Mouse (Mus musculus) neural tube, embryonic 14.5 days (tissue): ENCODE results near the gene Ndufs8. TPM values are rescaled to one million over a fixed set of nuclear protein-coding genes. Genes with fewer than 3 reads are reported as not detected.
"Not testable (repeated sequence)": the region's sequence is repeated elsewhere in the genome, so short reads cannot be mapped to it uniquely, and the experiment has no call there.

ENCODE experiments used
- ATAC-seq: fragments of 200-750 bp; cut with Nextera tagmentation; 2 replicates; pipeline ENCODE4 v1.8.0; 2017; ENCODE audit warnings: low read depth, mild to moderate bottlenecking, moderate TSS enrichment, moderate library complexity
- H3K27ac ChIP-seq: fragments of 300-500 bp; sonication (generic); 2 replicates; pipeline ENCODE4 v1.5.1; 2014; ENCODE audit warnings: low read depth, mild to moderate bottlenecking, control low read depth, low read length, moderate library complexity, mixed read lengths
- H3K27me3 ChIP-seq: fragments of 300-500 bp; sonication (generic); 2 replicates; pipeline ENCODE4 v1.6.1; 2014; ENCODE audit warnings: low read length; ENCODE audit not compliant: control insufficient read depth, insufficient read depth
- H3K36me3 ChIP-seq: fragments of 300-500 bp; sonication (generic); 2 replicates; pipeline ENCODE4 v1.6.1; 2014; ENCODE audit warnings: low read length, mixed read lengths; ENCODE audit not compliant: control insufficient read depth, insufficient read depth
- H3K4me1 ChIP-seq: fragments of 300-500 bp; sonication (generic); 2 replicates; pipeline ENCODE4 v1.6.1; 2014; ENCODE audit warnings: low read length; ENCODE audit not compliant: control insufficient read depth, insufficient read depth
- H3K4me2 ChIP-seq: fragments of 300-500 bp; sonication (generic); 2 replicates; pipeline ENCODE4 v1.6.1; 2014; ENCODE audit warnings: mild to moderate bottlenecking, low read depth, low read length, control low read depth
- H3K4me3 ChIP-seq: fragments of 300-500 bp; sonication (generic); 2 replicates; pipeline ENCODE4 v1.5.1; 2014; ENCODE audit warnings: low read depth, low read length, control low read depth, mixed read lengths
- H3K9ac ChIP-seq: fragments of 300-500 bp; sonication (generic); replicated peaks from 2 replicates; pipeline ENCODE4 v1.6.1; 2014; ENCODE audit warnings: low read depth, mild to moderate bottlenecking, control low read depth, low read length, mixed read lengths
- H3K9me3 ChIP-seq: fragments of 300-500 bp; sonication (generic); 2 replicates; pipeline ENCODE4 v1.6.1; 2016; ENCODE audit warnings: low read length; ENCODE audit not compliant: control insufficient read depth
- WGBS: fragments of 180-500 bp; shearing (Covaris S2); extraction: QIAGEN DNeasy Blood & Tissue Kit; methylation state at CpG from one replicate; pipeline ENCODE4 v1.1.7; 2014; 5-methylcytosine and 5-hydroxymethylcytosine counted together
- polyA plus RNA-seq: library from polyadenylated mRNA; unstranded; fragments of >200 nt; fragmentation: Nextera tagmentation; extraction: Ambion mirVana; gene quantifications from 2 replicates; pipeline ENCODE4 v1.2.1, GENCODE M21; 2014

The Ndufs8 gene
- 316 and 358 TPM in 2 replicates for polyA plus RNA-seq

GRCm38 (mm10) chr19:3912337-3913204 is at the start of gene Ndufs8:
TSS of gene Ndufs8 (minus strand) at chr19:3912774.
- peak; percentile 99 for ATAC-seq

GRCm38 (mm10) chr19:3961805-3962204 is 49.2 kb upstream of the Ndufs8 start:
- not testable (repeated sequence) for H3K4me2 ChIP-seq, H3K27ac ChIP-seq, H3K4me3 ChIP-seq, H3K9ac ChIP-seq, ATAC-seq, H3K9me3 ChIP-seq, H3K4me1 ChIP-seq, H3K36me3 ChIP-seq, H3K27me3 ChIP-seq
- 88% methylated on average over 6 of the region's 6 CpGs for WGBS

More at GRCm38 (mm10) chr19:3912337-3913204, at the start of gene Ndufs8:
- H3K27ac ChIP-seq: peak within 1 kb of the TSS; percentile 82
- WGBS: under 1% methylated on average over 43 of the region's 43 CpGs
- H3K4me3 ChIP-seq: peak within 1 kb of the TSS; percentile 68
- H3K9ac ChIP-seq: peak within 1 kb of the TSS; percentile 68
- H3K36me3 ChIP-seq: peaks cover 13% of the 10 kb centered on the region; the same call in 1 of the 2 replicates
- H3K4me1 ChIP-seq: peaks cover 13% of the 10 kb centered on the region
- no peaks in the 10 kb centered on the region for H3K27me3 ChIP-seq
- no peaks in the 10 kb centered on the region for H3K9me3 ChIP-seq
- H3K4me2 ChIP-seq: peak within 1 kb of the TSS; percentile 79

GRCm38 (mm10) chr19:3960211-3960610 is 47.6 kb upstream of the Ndufs8 start:
- H3K4me3 ChIP-seq: no peak overlapping the region
- no peaks in the 10 kb centered on the region for H3K9me3 ChIP-seq
- WGBS: 88% methylated on average over 5 of the region's 5 CpGs
- no peak overlapping the region for H3K9ac ChIP-seq
- H3K27me3 ChIP-seq: no peaks in the 10 kb centered on the region
- H3K4me2 ChIP-seq: no peak overlapping the region
- H3K36me3 ChIP-seq: no peaks in the 10 kb centered on the region
- H3K27ac ChIP-seq: no peak overlapping the region
- ATAC-seq: no peak
- H3K4me1 ChIP-seq: no peaks in the 10 kb centered on the region

GRCm38 (mm10) chr19:3959030-3959429 is 46.5 kb upstream of the Ndufs8 start:
- no peak overlapping the region for H3K9ac ChIP-seq
- ATAC-seq: no peak
- no peaks in the 10 kb centered on the region for H3K9me3 ChIP-seq
- H3K36me3 ChIP-seq: no peaks in the 10 kb centered on the region
- no peak overlapping the region for H3K27ac ChIP-seq
- no peaks in the 10 kb centered on the region for H3K4me1 ChIP-seq
- no peak overlapping the region for H3K4me3 ChIP-seq
- H3K27me3 ChIP-seq: no peaks in the 10 kb centered on the region
- no peak overlapping the region for H3K4me2 ChIP-seq

GRCm38 (mm10) chr19:3958470-3958869 is 45.9 kb upstream of the Ndufs8 start, which contains the start of gene Aldh3b3:
TSS of gene Aldh3b3 (plus strand) at chr19:3958645.
- no peaks in the 10 kb centered on the region for H3K4me1 ChIP-seq
- H3K36me3 ChIP-seq: no peaks in the 10 kb centered on the region
- no peak within 1 kb of the TSS for H3K27ac ChIP-seq
- H3K9ac ChIP-seq: no peak within 1 kb of the TSS
- no peak within 1 kb of the TSS for H3K4me3 ChIP-seq
- 81% methylated on average over 4 of the region's 4 CpGs for WGBS
- H3K4me2 ChIP-seq: no peak within 1 kb of the TSS
- no peaks in the 10 kb centered on the region for H3K9me3 ChIP-seq
- H3K27me3 ChIP-seq: no peaks in the 10 kb centered on the region
- no peak for ATAC-seq

GRCm38 (mm10) chr19:3957296-3958036 is 44.9 kb upstream of the Ndufs8 start:
- WGBS: 84% methylated on average over 5 of the region's 5 CpGs
- not testable (repeated sequence) for ATAC-seq, H3K36me3 ChIP-seq, H3K27ac ChIP-seq, H3K9me3 ChIP-seq, H3K4me3 ChIP-seq, H3K9ac ChIP-seq, H3K27me3 ChIP-seq, H3K4me2 ChIP-seq, H3K4me1 ChIP-seq

- 54% methylated on average over 4 of the region's 4 CpGs for WGBS
- Histone ChIP-seq H3K27ac (no peak overlapping the region), H3K9me3 (no peaks in the 10 kb centered on the region), H3K4me2 (no peak overlapping the region), H3K4me3 (no peak overlapping the region), H3K36me3 (no peaks in the 10 kb centered on the region), H3K9ac (no peak overlapping the region), H3K4me1 (no peaks in the 10 kb centered on the region), H3K27me3 (no peaks in the 10 kb centered on the region)
- no peak for ATAC-seq
Measured at GRCm38 (mm10) chr19:3955804-3956203, 43.2 kb upstream of the Ndufs8 start.

GRCm38 (mm10) chr19:3955033-3955432 is 42.5 kb upstream of the Ndufs8 start:
- H3K36me3 ChIP-seq: no peaks in the 10 kb centered on the region
- no peak for ATAC-seq
- H3K4me3 ChIP-seq: no peak overlapping the region
- WGBS: 77% methylated on average over 3 of the region's 3 CpGs
- no peaks in the 10 kb centered on the region for H3K27me3 ChIP-seq
- H3K9ac ChIP-seq: no peak overlapping the region
- no peak overlapping the region for H3K27ac ChIP-seq
- H3K4me1 ChIP-seq: no peaks in the 10 kb centered on the region
- no peaks in the 10 kb centered on the region for H3K9me3 ChIP-seq
- no peak overlapping the region for H3K4me2 ChIP-seq

- H3K27ac ChIP-seq: no peak overlapping the region
- no peaks in the 10 kb centered on the region for H3K27me3 ChIP-seq
- H3K36me3 ChIP-seq: no peaks in the 10 kb centered on the region
- no peaks in the 10 kb centered on the region for H3K9me3 ChIP-seq
- H3K4me2 ChIP-seq: no peak overlapping the region
- 53% methylated on average over 1 of the region's 1 CpGs for WGBS
- H3K4me1 ChIP-seq: no peaks in the 10 kb centered on the region
- no peak for ATAC-seq
- H3K4me3 ChIP-seq: no peak overlapping the region
- no peak overlapping the region for H3K9ac ChIP-seq
Measured at GRCm38 (mm10) chr19:3952099-3952498, 39.5 kb upstream of the Ndufs8 start.
